Mouse (Mus musculus): ENCODE results near the gene Zbtb11.
A peak's percentile ranks its signal among the peaks of the same experiment; 100 is the strongest.

Zbtb11 gene

GRCm38 (mm10) chr16:55970416-55970815, 3.3 kb upstream of the Zbtb11 start:
- DNase-seq (ENCODE audit: low spot score) = no peak

- DNase-seq (ENCODE audit: low spot score) = no peak
Measured at GRCm38 (mm10) chr16:55971735-55972615, 1.7 kb upstream of the Zbtb11 start.

- DNase-seq (ENCODE audit: low spot score) = no peak
Measured at GRCm38 (mm10) chr16:55972626-55973201, 969 bp upstream of the Zbtb11 start.

GRCm38 (mm10) chr16:55974256-55974902, 696 bp downstream of the Zbtb11 start:
- DNase-seq (ENCODE audit: low spot score) = peak; percentile 82

- DNase-seq (ENCODE audit: low spot score) = peak; percentile 19
Measured at GRCm38 (mm10) chr16:55974903-55975285, 1.2 kb downstream of the Zbtb11 start.

- DNase-seq (ENCODE audit: low spot score) = no peak
Measured at GRCm38 (mm10) chr16:55986001-55986400, 12.3 kb downstream of the Zbtb11 start.

- DNase-seq (ENCODE audit: low spot score) = no peak
Measured at GRCm38 (mm10) chr16:55990311-55990710, 16.6 kb downstream of the Zbtb11 start.

- no peak for DNase-seq (ENCODE audit: low spot score)
Measured at GRCm38 (mm10) chr16:55994235-55994634, 20.6 kb downstream of the Zbtb11 start.

- no peak for DNase-seq (ENCODE audit: low spot score)
Measured at GRCm38 (mm10) chr16:56006798-56007197, 33.1 kb downstream of the Zbtb11 start.

DNA sequence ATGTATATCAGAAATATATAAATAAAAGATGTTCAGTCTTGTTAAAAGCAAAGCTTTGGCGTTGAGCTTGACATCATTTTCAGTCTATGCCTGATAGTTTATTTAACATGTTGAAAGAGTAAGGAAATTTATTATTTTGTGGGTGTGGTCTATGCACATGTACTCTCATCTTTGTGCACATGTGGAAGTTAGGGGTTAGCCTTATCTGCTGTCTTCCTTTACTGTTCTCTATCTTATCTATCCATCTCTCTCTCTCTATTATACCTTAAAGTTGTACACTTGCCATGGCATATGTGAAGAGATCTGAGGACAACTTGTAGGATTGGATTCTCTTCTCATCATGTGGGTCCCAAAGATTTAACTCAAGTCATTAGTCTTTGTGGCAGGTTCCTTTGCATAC, 35.2 kb downstream of the Zbtb11 start:
- DNase-seq (ENCODE audit: low spot score) = no peak

- DNase-seq (ENCODE audit: low spot score) = no peak
Measured at GRCm38 (mm10) chr16:56012789-56013743, 39.4 kb downstream of the Zbtb11 start.

DNA sequence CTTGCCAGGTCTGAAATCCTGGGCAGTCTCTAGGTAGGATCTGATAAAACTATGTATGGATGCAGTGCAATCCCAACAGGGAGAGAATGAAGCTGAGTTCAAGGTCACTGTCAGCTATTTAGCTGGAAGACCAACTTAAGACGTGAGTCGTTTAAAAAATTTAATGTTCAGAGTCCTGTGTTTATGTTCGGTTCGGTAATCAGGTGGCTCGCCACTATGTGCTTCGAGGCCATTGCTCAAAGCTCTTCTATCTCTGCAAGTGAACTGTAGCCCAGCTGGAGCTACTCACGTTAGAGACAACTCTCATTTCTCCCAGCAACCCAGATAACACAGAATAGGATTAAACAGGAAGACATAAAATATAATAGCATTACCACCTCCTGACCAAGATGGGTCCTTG, 40.4 kb downstream of the Zbtb11 start:
- DNase-seq (ENCODE audit: low spot score) = no peak

DNA sequence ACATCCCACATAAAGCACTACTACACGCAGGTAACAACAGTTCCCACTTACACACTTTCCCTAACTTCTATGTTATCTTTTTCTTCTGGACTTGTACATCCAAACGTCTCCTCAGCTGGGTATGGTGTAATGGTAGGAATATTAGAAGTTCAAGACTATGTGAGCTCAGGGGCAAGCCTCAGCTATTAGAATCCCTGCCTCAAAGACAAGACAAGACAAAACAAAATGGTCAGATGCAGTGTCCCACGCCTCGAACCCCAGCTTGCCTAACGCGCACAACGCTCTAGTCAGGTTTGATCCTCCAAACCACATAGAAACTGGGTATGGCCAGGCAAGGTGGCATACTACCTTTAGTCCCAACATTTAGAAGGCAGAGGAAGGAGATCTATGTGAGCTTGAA, 46.0 kb downstream of the Zbtb11 start:
- no peak for DNase-seq (ENCODE audit: low spot score)

DNA sequence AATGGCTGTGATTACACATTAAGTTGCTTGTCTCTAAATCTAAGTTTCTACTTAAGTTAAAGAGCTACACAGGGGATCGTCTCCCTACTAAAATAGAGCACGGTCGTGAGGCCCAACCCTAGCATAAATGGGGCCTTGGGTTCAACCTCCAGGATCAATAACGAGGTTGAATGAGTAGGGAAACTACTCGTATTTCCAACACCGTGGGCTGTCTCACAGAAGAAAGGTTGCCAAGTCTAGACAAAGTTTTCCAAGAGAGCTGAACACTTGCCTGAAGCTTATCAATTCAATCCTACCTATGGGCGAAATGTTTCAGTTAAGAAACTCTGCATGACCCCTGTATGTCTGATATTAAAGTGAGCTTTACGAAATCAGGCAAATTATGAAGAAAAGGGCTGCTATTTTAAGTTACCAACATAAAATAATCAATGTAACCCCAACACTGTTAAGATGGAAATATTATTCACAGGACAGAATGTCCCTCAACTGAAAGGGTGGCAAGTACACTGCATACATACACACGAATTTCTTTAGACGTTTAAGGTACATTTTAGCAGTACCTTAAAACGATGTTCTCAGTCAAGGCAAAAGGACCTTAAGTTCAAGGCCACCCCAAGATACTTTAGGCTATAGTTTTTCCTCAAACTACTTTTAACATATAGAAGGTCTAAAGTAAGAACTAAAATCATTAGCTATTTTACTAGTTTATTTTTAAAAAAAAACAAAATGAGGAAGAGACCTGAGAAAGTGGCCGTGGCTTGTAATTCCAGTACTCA, 54.4 kb downstream of the Zbtb11 start:
- no peak for DNase-seq (ENCODE audit: low spot score)

DNA sequence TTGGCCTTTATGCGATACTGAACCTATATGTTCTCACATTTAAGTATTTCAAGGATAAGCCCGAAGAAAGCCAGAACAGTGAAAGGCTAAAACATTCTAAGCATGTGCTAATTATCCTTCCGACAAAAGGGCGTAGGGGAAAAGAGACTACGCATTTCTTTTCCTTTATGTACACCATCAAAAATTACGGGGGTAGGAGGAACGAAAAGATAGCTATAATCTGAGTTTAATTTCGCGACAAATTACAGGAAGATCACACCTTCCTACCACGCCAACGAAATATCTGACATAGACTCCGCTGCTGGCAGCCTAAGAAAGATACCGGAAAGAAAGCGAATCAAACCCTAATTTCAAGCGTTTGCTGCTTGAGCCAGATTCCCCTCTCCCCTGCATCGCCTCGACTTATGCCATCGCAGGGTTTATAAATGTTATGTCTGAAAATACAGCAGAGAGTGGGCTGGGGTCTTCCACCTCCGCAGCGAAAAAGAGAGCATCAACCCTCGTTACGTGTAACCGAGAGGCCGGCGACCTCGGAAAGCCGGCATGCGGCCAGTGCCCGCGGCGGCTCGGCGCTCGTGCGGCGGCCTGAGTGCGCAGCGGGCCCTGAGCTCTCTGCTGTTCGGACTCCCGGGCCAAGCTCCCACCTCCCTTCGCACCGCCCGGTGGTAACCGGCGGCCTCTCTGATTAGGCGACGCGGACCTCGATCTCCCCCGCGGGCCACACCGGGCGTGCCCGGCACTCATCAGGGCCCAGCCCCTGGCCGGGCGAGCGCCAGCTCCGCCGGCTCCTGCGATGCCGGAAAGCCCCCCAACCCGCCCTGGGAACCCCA, 55.3 kb downstream of the Zbtb11 start:
- DNase-seq (ENCODE audit: low spot score) = peak; percentile 50

DNA sequence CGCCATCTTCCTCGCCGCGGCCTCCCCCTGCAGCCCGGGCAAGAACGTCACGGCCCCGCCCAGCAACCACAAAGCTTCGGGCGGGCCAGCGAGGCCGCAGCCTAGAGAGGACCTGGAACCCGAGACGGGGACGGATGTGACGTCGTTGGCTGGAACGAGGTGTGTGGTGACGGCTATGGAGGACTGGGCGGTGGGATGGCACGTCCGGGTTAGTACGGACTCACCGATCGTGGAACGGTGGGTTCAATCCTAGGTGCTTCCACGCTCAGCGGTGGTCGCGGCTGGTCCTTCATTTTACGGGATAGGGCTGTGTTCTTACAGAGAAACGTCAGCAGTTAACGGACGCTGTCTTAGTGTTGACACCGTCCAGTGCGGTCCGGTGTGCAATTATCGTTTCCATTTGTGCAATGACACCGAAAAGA, 56.0 kb downstream of the Zbtb11 start, which contains the start of gene Pcnp:
Pcnp (minus strand) TSS at position 79 of the 422 bp plus-strand sequence.
- DNase-seq (ENCODE audit: low spot score) = peak; percentile 99

DNA sequence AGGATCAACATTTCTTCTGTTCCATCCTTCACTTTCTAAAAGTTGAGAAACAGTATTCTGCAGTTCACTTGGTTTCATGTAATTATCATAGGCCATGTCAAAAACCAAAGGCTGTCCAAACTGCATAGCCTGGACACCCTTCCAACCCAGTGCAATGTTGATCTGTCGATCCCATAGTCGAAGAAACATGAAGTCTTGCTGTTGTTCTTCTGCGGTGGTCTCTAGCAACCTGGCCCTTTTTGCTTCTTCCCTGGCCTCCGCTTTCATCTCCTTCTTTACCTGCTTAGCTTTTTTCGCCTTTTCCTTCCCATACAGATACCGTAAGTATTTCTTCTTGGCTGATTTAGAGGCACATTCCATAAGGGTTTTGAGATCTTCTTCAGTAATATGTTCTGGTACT, 60.9 kb downstream of the Zbtb11 start:
- DNase-seq (ENCODE audit: low spot score) = no peak

GRCm38 (mm10) chr16:56036501-56036900, 62.8 kb downstream of the Zbtb11 start:
- no peak for DNase-seq (ENCODE audit: low spot score)

DNA sequence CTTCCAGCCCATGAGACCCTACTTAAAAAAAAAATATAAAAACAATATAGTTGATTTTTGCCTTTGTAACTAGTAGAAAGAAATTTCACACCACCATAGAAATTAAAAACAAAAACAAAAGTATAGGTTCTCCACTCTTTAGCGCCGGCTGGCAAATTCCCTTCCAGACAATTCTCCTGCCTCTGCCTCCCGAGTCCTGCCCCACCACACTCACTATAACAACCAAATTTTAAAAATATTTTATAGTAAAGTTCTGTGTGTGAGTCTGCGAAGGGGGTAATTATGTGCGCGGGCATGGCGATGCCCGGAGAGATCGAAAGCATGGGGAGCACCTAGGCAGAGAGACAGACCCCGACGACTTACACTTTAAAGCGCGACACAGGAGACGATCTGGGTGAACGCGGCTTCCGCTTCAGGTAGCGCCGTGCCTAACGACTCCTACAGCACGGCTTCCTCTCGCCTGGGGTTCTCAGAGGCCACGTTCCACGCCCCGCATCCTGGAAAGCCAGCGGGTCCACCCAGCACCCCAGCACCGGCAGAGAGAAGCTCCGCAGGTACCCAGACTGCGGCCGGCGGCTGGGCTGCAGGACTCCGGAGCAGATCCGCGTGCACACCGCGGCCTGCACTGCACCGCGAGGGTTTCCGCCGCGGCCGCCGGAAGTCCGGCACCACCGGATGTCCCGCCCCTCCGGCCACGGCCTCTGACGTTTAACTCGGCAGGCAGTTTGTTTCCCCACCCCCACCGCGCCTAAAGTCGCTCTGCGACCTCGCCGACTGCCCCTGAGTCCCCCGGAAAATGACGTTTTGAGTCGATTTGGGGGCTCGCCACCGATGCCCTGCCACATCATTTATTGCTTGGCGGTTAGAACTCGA, 63.7 kb downstream of the Zbtb11 start, which contains the start of gene Trmt10c:
Trmt10c (minus strand) TSS at position 682 of the 873 bp plus-strand sequence.
- peak; percentile 91 for DNase-seq (ENCODE audit: low spot score)

All from embryo, embryonic 10 days (tissue).